Mouse (Mus musculus): Measurements from ENCODE around the gene Igsf10. TPM values are rescaled to one million over a fixed set of nuclear protein-coding genes. Genes with fewer than 3 reads are reported as not detected.

The Igsf10 gene
- polyA plus RNA-seq (2015; fragmentation: Nextera tagmentation; extraction: Ambion mirVana): 5.8 and 6.0 TPM in 2 replicates

GRCm38 (mm10) chr3:59344065-59344905, at the start of gene Igsf10:
Igsf10 (minus strand) TSS chr3:59344394.

Other genes with a start within 250 kb of the Igsf10 start
- gene Gpr171, start 242.6 kb downstream of the Igsf10 start, polyA plus RNA-seq (2015; fragmentation: Nextera tagmentation; extraction: Ambion mirVana): 0.54 and 0.68 TPM in 2 replicates
- gene P2ry14, start 190.8 kb downstream of the Igsf10 start, polyA plus RNA-seq (2015; fragmentation: Nextera tagmentation; extraction: Ambion mirVana): 0.68 and 0.80 TPM in 2 replicates
- 1.1 TPM in 1 of 2 replicates, not detected in the other for gene Gpr87, start 149.3 kb downstream of the Igsf10 start, polyA plus RNA-seq (2015; fragmentation: Nextera tagmentation; extraction: Ambion mirVana)
- 1.1 TPM in 2 replicates for gene P2ry13, start 133.5 kb downstream of the Igsf10 start, polyA plus RNA-seq (2015; fragmentation: Nextera tagmentation; extraction: Ambion mirVana)
- gene P2ry12, start 81.5 kb downstream of the Igsf10 start, polyA plus RNA-seq (2015; fragmentation: Nextera tagmentation; extraction: Ambion mirVana): 2.4 and 3.6 TPM in 2 replicates